Mouse (Mus musculus) c-Kit-negative CD71-positive TER-119-positive erythroid progenitor cells, embryonic 14.5 days (primary cell): ENCODE data around the gene Ppp1r12a.

ENCODE experiments used
- DNase-seq: peaks from one replicate; pipeline ENCODE4 v3.0.0-alpha.2; 2013; ENCODE audit warnings: low read depth, low spot score

Gene Ppp1r12a

DNA sequence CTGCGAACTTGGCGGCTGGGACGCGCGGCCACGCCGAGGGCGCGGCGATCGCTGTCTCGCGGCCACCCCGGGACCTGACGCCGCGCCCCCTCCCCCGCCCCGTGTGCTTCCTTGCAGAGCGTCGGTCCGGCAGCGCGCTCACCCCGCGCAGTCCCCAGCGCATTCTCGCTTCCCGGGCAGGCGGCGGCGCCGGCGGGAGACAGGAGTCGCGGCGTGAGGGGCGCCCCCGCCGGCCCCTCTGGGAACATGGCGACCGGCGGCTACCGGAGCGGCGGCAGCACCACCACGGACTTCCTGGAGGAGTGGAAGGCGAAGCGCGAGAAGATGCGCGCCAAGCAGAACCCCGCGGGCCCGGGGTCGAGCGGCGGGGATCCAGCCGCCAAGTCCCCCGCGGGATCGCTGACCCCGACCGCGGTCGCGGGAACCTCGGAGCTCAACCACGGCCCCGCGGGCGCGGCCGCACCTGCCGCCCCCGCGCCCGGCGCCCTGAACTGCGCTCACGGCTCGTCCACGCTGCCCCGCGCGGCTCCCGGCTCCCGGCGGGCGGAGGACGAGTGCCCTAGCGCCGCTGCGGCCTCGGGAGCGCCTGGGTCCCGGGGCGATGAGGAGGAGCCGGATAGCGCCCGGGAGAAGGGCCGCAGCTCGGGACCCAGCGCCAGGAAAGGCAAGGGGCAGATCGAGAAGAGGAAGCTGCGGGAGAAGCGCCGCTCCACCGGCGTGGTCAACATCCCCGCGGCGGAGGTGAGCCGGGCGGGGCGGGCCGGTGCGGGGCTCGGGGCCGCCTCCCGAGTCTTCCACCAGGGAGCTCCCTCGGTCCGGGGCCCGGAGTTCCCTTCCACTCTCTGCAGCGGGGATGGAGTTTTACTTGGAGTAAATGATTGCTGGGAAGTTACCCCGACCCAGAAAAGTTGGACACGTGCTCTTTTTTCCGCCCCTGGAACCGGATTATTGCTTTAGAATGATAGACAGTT lies 170.9 kb downstream of the Ppp1r12a start:
- peak; percentile 16 for DNase-seq

DNA sequence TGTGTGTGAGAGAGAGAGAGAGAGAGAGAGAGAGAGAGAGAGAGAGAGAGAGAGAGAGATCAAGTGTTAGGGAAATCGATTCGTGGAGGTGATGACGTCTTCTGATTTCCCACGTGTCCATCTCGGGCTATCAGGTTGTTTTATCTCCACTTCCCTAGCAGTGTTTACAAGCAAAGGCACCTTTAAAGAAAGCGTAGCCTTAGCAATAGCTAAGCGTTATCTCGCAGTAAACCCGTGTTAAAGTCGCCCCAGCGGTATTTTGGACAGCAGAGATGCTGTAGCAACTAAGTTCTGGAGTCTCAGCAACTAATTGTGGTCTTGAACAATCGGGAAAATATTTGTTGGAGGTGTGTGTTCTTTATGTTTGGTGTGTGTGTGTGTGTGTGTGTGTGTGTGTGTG lies 171.6 kb downstream of the Ppp1r12a start:
- peak; percentile 17 for DNase-seq
